Mouse (Mus musculus) bone marrow macrophage, adult 2 months (primary cell): ENCODE data around the gene Lmtk3. TPM values are rescaled to one million over a fixed set of nuclear protein-coding genes. Genes with fewer than 3 reads are reported as not detected.
A peak's percentile ranks its signal among the peaks of the same experiment; 100 is the strongest.

Experiments used
- H3K27ac ChIP-seq: 2 replicates; pipeline ENCODE4 v1.5.1; 2012; ENCODE audit warnings: low read depth, low read length; ENCODE audit not compliant: insufficient read depth
- H3K4me1 ChIP-seq: 2 replicates; pipeline ENCODE4 v1.6.1; 2012; ENCODE audit warnings: low read length; ENCODE audit not compliant: control insufficient read depth, insufficient read depth
- H3K4me3 ChIP-seq: 2 replicates; pipeline ENCODE4 v1.5.1; 2012; ENCODE audit warnings: mild to moderate bottlenecking, low read length, moderate library complexity; ENCODE audit not compliant: insufficient read depth
- CTCF ChIP-seq: IDR thresholded peaks from 2 replicates; pipeline ENCODE4 v1.5.1; 2012; ENCODE audit warnings: low read depth, mild to moderate bottlenecking, low read length, moderate library complexity
- POLR2A ChIP-seq: IDR thresholded peaks from 2 replicates; pipeline ENCODE4 v1.6.1; 2012; ENCODE audit warnings: mild to moderate bottlenecking, low read depth, low read length, borderline replicate concordance
- polyA plus RNA-seq: library from polyadenylated mRNA; stranded (reverse); fragments of >200 nt; gene quantifications from 2 replicates; pipeline ENCODE4 v1.2.4, GENCODE M21; 2012; ENCODE audit not compliant: missing spikeins, insufficient read depth, insufficient read length

Lmtk3 gene
- polyA plus RNA-seq, 1 experiment = not detected

GRCm38 (mm10) chr7:45779081-45779641 is 4.4 kb upstream of the Lmtk3 start:
- TF ChIP-seq POLR2A = no peak
- no peak for TF ChIP-seq CTCF
- H3K4me3 ChIP-seq = peak overlapping the region; percentile 0
- H3K4me1 ChIP-seq = peaks cover 11% of the 10 kb centered on the region
- H3K27ac ChIP-seq = no peak overlapping the region

- Histone ChIP-seq H3K4me1 (peaks cover 11% of the 10 kb centered on the region), H3K4me3 (no peak overlapping the region), H3K27ac (no peak overlapping the region)
- TF ChIP-seq POLR2A = no peak
- no peak for TF ChIP-seq CTCF
Measured at GRCm38 (mm10) chr7:45782271-45782670, 1.3 kb upstream of the Lmtk3 start.

GRCm38 (mm10) chr7:45784524-45785372 is 1.2 kb downstream of the Lmtk3 start, which contains the start of gene Sult2b1:
Gene Sult2b1, minus strand, starts transcription at chr7:45784669.
- peaks cover 5% of the 10 kb centered on the region for H3K4me1 ChIP-seq
- peak within 1 kb of the TSS; percentile 57 for H3K4me3 ChIP-seq
- TF ChIP-seq CTCF (no peak), POLR2A (no peak)
- H3K27ac ChIP-seq = no peak within 1 kb of the TSS

GRCm38 (mm10) chr7:45785388-45786135 is 2.0 kb downstream of the Lmtk3 start:
- H3K4me1 ChIP-seq = peaks cover 5% of the 10 kb centered on the region
- no peak overlapping the region for H3K27ac ChIP-seq
- TF ChIP-seq POLR2A (no peak), CTCF (no peak)
- no peak overlapping the region for H3K4me3 ChIP-seq

- Histone ChIP-seq H3K4me3 (no peak overlapping the region), H3K4me1 (peaks cover 5% of the 10 kb centered on the region), H3K27ac (no peak overlapping the region)
- TF ChIP-seq CTCF = no peak
- no peak for TF ChIP-seq POLR2A
Measured at GRCm38 (mm10) chr7:45786136-45786578, 2.6 kb downstream of the Lmtk3 start.

- Histone ChIP-seq H3K4me1 (peaks cover 7% of the 10 kb centered on the region), H3K27ac (no peak overlapping the region), H3K4me3 (no peak overlapping the region)
- no peak for TF ChIP-seq POLR2A
- TF ChIP-seq CTCF = no peak
Measured at GRCm38 (mm10) chr7:45786661-45787413, 3.3 kb downstream of the Lmtk3 start.

GRCm38 (mm10) chr7:45787642-45788041 is 4.1 kb downstream of the Lmtk3 start:
- TF ChIP-seq POLR2A (no peak), CTCF (no peak)
- no peak overlapping the region for H3K4me3 ChIP-seq

GRCm38 (mm10) chr7:45790721-45791120 is 7.2 kb downstream of the Lmtk3 start:
- peaks cover 5% of the 10 kb centered on the region for H3K4me1 ChIP-seq
- H3K4me3 ChIP-seq = no peak overlapping the region
- no peak for TF ChIP-seq POLR2A
- no peak for TF ChIP-seq CTCF
- no peak overlapping the region for H3K27ac ChIP-seq

More at GRCm38 (mm10) chr7:45787642-45788041, 4.1 kb downstream of the Lmtk3 start:
- no peak overlapping the region for H3K27ac ChIP-seq
- H3K4me1 ChIP-seq = peaks cover 5% of the 10 kb centered on the region

GRCm38 (mm10) chr7:45791756-45792490 is 8.4 kb downstream of the Lmtk3 start:
- no peak for TF ChIP-seq POLR2A

More at GRCm38 (mm10) chr7:45791756-45792490, 8.4 kb downstream of the Lmtk3 start:
- no peak overlapping the region for H3K27ac ChIP-seq
- H3K4me1 ChIP-seq = peaks cover 5% of the 10 kb centered on the region
- H3K4me3 ChIP-seq = no peak overlapping the region
